22 mouse cellular contexts compared by ENCODE assay signal in the genomic region with DNA sequence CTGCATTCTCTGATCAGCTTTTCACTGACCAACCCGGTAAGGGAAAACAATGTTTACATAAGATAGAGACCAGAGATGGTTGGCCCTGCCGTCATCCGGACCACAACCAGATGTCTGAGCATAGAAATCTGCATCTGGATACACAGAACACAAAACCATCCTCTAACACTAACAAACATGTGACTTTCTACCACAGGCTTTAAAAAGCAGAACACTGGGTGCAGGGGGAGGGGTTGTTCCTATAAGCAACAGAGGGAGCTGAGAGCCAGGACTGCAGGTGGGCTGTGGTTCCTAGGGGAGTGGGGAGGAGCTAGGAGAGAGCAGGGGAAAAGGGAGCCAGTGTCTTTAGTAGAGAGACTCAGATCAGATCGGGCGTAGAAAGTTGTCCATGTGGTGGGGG. TPM values are rescaled to one million over a fixed set of nuclear protein-coding genes. Genes with fewer than 3 reads are reported as not detected.
A peak's percentile ranks its signal among the peaks of the same experiment; 100 is the strongest.
DNase-seq lines count a peak whose midpoint lies in the region; ATAC-seq and TF ChIP-seq lines count a peak whose summit lies in the region.
"Had no signal": no experiment of that assay in that cellular context is flagged by ENCODE, and none has a peak within 500 bp of the region (broad histone marks: within the 10 kb centered on the region; RNA-seq: fewer than 3 reads in every experiment).

No protein-coding gene starts in this region.

- no peak for TF ChIP-seq CTCF in spleen, adult 2 months (IDR thresholded peaks at IDR 0.05; ENCODE audit: extremely low read depth, insufficient read depth, insufficient read length, insufficient replicate concordance)

- DNase-seq in spleen, adult 2 months (ENCODE audit: low read depth in 1 of 2, low spot score in 2 of 2) = no peak
- no peak for DNase-seq in spleen, adult 18-20 months
- DNase-seq in ZHBTc4 (ENCODE audit: low read depth, low spot score) = peak; percentile 28
- peak; percentile 53 to 71 for DNase-seq in thymus, postnatal 36 days
- DNase-seq in adrenal gland, postnatal 14 days = no peak
- DNase-seq in left cerebral cortex, postnatal 4 days = no peak
- DNase-seq in spleen, postnatal 4 days (ENCODE audit: low spot score in 2 of 2) = no peak
- DNase-seq: adrenal gland, adult 8-10 months; cerebellum, adult 9-11 months; heart, postnatal 10 days; lung, postnatal 36 days had no signal

- peaks cover 9% of the 10 kb centered on the region; the same call in 1 of the 2 replicates for H3K36me3 ChIP-seq in spleen, adult 2 months (ENCODE audit: control insufficient read depth, insufficient read depth, low read length)
- H3K36me3 ChIP-seq: embryonic facial prominence, embryonic 12.5 days; neural tube, embryonic 15.5 days had no signal

- ATAC-seq in monocyte, adult 5-6 weeks (replicated peaks; ENCODE audit: insufficient number of reproducible peaks, low FRiP score, low TSS enrichment, poor library complexity, severe bottlenecking) = 0 out of 2 replicates have a peak, but pooled peaks have one; percentile 26
- ATAC-seq: CD4-positive, CD25-positive, alpha-beta regulatory T cell, adult 4 months; hindbrain, postnatal 0 days; Patski had no signal

- TF ChIP-seq POLR2A in spleen, adult 2 months (IDR thresholded peaks at IDR 0.05; ENCODE audit: low read depth, low read length) = no peak

- H3K27ac ChIP-seq in spleen, adult 2 months (ENCODE audit: insufficient read depth, low read length) = peak overlapping the region; percentile 68
- H3K27ac ChIP-seq: embryonic facial prominence, embryonic 12.5 days; hindbrain, postnatal 0 days; layer of hippocampus, adult 2 months; liver, embryonic 14.5 days; neural tube, embryonic 15.5 days had no signal

- WGBS in spleen, adult 2 months = 31% methylated on average over 5 of the region's 5 CpGs

- no peak overlapping the region; the same call in 1 of the 2 replicates for H3K4me3 ChIP-seq in spleen, adult 2 months (ENCODE audit: extremely low read depth, insufficient read depth, insufficient read length)
- H3K4me3 ChIP-seq: embryonic facial prominence, embryonic 12.5 days; layer of hippocampus, adult 2 months; neural tube, embryonic 15.5 days had no signal

- no peaks in the 10 kb centered on the region for H3K27me3 ChIP-seq in spleen, adult 2 months (ENCODE audit: control insufficient read depth, insufficient read depth, low read length)
- H3K27me3 ChIP-seq: embryonic facial prominence, embryonic 12.5 days; neural tube, embryonic 15.5 days; Patski had no signal

- intact Hi-C loops in left cerebral cortex, postnatal 4 days (cut with DNase I) = loop anchor here (5.0 kb wide), 1 partner anchor 229 kb away; a partner anchor contains a TSS

- H3K4me1 ChIP-seq in spleen, adult 2 months (ENCODE audit: control insufficient read depth, insufficient read depth, insufficient read length) = peaks cover 12% of the 10 kb centered on the region; the same call in 1 of the 2 replicates
- H3K4me1 ChIP-seq: neural tube, embryonic 15.5 days had no signal

RNA-seq across cellular contexts. Expression of a gene that starts 13.2 kb away (rescaled TPM):
- 0.05 and 0.41 TPM in 2 replicates for polyA plus RNA-seq in spleen, adult 2 months (2012; rRNA removed)
- total RNA-seq in monocyte, adult 5-6 weeks (2017) = not detected in 3 replicates
- total RNA-seq in adrenal gland, postnatal 14 days (2021) = 0.53 and 0.67 TPM in 2 replicates
- total RNA-seq in left cerebral cortex, postnatal 4 days (2021) = not detected
- total RNA-seq: hindbrain, postnatal 0 days; layer of hippocampus, adult 2 months; midbrain, postnatal 0 days had no signal
- polyA plus RNA-seq: embryonic facial prominence, embryonic 12.5 days; frontal cortex, adult 2 months; hindbrain, postnatal 0 days; kidney, embryonic 14.5 days; liver, embryonic 14.5 days; midbrain, postnatal 0 days; neural tube, embryonic 15.5 days; Patski had no signal

RNA-seq across cellular contexts. Expression of a gene that starts 25.1 kb away (rescaled TPM):
- polyA plus RNA-seq in spleen, adult 2 months (2012; rRNA removed) = 16.8 and 16.9 TPM in 2 replicates
- total RNA-seq in monocyte, adult 5-6 weeks (2017) = 23.6 to 98.9 TPM (median 35.3 TPM) in 3 replicates
- total RNA-seq in adrenal gland, postnatal 14 days (2021) = 5.1 and 8.9 TPM in 2 replicates
- under 1 TPM; 0.48 to 0.90 TPM for total RNA-seq in left cerebral cortex, postnatal 4 days (2021)

RNA-seq across cellular contexts. Expression of a gene that starts 37.5 kb away (rescaled TPM):
- 7.1 and 19.6 TPM in 2 replicates for polyA plus RNA-seq in spleen, adult 2 months (2012; rRNA removed)
- 15.9 to 85.7 TPM (median 25.2 TPM) in 3 replicates for total RNA-seq in monocyte, adult 5-6 weeks (2017)
- total RNA-seq in adrenal gland, postnatal 14 days (2021) = 0.44 and 3.5 TPM in 2 replicates
- not detected for total RNA-seq in left cerebral cortex, postnatal 4 days (2021)
- total RNA-seq: heart, postnatal 10 days; hindbrain, postnatal 0 days; midbrain, postnatal 0 days had no signal
- polyA plus RNA-seq: kidney, embryonic 14.5 days had no signal

RNA-seq across cellular contexts. Expression of a gene that starts 40.6 kb away (rescaled TPM):
- not detected in 2 replicates for polyA plus RNA-seq in spleen, adult 2 months (2012; rRNA removed)
- total RNA-seq in monocyte, adult 5-6 weeks (2017) = not detected in 3 replicates
- not detected in 2 replicates for total RNA-seq in adrenal gland, postnatal 14 days (2021)
- not detected for total RNA-seq in left cerebral cortex, postnatal 4 days (2021)
- total RNA-seq: adrenal gland, adult 8-10 months; heart, postnatal 10 days; hindbrain, postnatal 0 days; layer of hippocampus, adult 2 months; midbrain, postnatal 0 days had no signal
- polyA plus RNA-seq: CD4-positive, CD25-positive, alpha-beta regulatory T cell, adult 4 months; embryonic facial prominence, embryonic 12.5 days; hindbrain, postnatal 0 days; kidney, embryonic 14.5 days; liver, embryonic 14.5 days; midbrain, postnatal 0 days; neural tube, embryonic 15.5 days; Patski had no signal

RNA-seq across cellular contexts. Expression of a gene that starts 50.5 kb away (rescaled TPM):
- polyA plus RNA-seq in spleen, adult 2 months (2012; rRNA removed) = 10.8 and 11.0 TPM in 2 replicates
- 84.2 to 227 TPM (median 114 TPM) in 3 replicates for total RNA-seq in monocyte, adult 5-6 weeks (2017)
- total RNA-seq in adrenal gland, postnatal 14 days (2021) = 3.4 and 9.1 TPM in 2 replicates
- total RNA-seq in left cerebral cortex, postnatal 4 days (2021) = 1 to 10 TPM in 1 of 2 experiments, under 1 TPM in 1; 0.56 to 1.0 TPM

Comparison
In these comparisons a context has a peak if more than half of its experiments do, and no peak if none do; other contexts are left out.
1. DNase-seq: peak in ZHBTc4 (single experiment) and thymus, postnatal 36 days (2 of 2); none in spleen, adult 2 months (0 of 2), spleen, adult 18-20 months (0 of 2), adrenal gland, postnatal 14 days (single experiment), left cerebral cortex, postnatal 4 days (single experiment) and spleen, postnatal 4 days (0 of 2).